Comparison of ENCODE assay signal across 8 mouse cellular contexts in the genomic region with DNA sequence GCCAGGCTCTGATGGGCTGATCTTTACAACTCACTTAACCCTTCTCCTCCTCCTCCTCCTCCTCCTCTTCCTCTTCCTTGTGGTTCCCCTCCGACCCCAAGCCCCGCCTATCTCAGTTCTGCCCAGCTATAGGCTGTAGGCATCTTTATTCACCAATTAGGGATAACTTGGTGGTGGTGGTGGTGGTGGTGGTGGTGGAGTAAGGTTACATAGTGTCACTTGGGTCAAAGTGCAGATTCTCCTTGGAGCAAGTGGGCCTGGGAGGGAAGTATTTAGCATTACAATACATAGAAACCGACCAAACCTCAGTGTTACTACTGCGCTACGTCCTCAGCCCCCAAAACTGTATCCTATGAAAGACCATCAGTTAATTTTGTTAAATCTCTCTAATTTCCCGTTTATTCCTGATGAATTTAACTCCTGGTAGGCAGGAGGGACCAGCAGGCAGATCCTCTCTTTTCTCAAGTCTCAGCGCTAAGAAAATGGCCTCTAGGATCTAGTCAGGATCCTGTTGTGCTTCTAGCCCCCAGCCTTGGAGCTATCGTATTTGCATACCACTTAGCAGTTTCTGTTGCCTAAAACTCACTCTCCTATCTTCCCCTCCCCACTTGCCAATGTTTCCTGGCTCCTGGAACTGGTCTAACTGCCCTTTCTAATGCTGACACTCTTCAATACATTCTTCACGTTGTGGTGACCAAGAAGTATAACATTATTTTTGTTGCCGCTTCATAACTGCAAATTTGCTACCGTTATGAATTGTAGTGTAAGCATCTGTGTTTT. TPM values are rescaled to one million over a fixed set of nuclear protein-coding genes. Genes with fewer than 3 reads are reported as not detected.
DNase-seq lines count a peak whose midpoint lies in the region; ATAC-seq and TF ChIP-seq lines count a peak whose summit lies in the region.

No protein-coding gene starts in this region.

- peak overlapping the region; percentile 52 for H3K4me2 ChIP-seq in forebrain, embryonic 15.5 days (replicated peaks)
- H3K4me2 ChIP-seq in liver, embryonic 14.5 days (ENCODE audit: low read depth), result peak overlapping the region; percentile 73

- no peak overlapping the region for H3K4me3 ChIP-seq in spleen, adult 2 months (ENCODE audit: extremely low read depth, insufficient read depth, insufficient read length)
- H3K4me3 ChIP-seq in forebrain, embryonic 15.5 days, result peak overlapping the region; percentile 40
- H3K4me3 ChIP-seq in liver, embryonic 14.5 days (ENCODE audit: insufficient read depth in 1 of 2, low read depth in 2 of 2, low read length in 2 of 2), result peak overlapping the region in 1 of 2 experiments; percentile 61; a peak in 1 of 4 replicates

- DNase-seq in spleen, adult 2 months (ENCODE audit: low read depth in 1 of 2, low spot score in 2 of 2), result no peak
- no peak for DNase-seq in spleen, postnatal 14 days (ENCODE audit: low spot score in 2 of 2)
- no peak for DNase-seq in liver, embryonic 14.5 days (ENCODE audit: low read depth in 3 of 3, low spot score in 3 of 3)
- peak; percentile 18 to 36 for DNase-seq in thymus, postnatal 10 days (ENCODE audit: low spot score in 2 of 2)
- DNase-seq in adrenal gland, postnatal 10 days, result no peak
- DNase-seq in adrenal gland, adult 18-20 months (ENCODE audit: low spot score in 2 of 2), result no peak
- DNase-seq in layer of hippocampus, adult 18-20 months (ENCODE audit: low spot score in 2 of 2), result no peak

- peaks cover 4% of the 10 kb centered on the region; the same call in 1 of the 2 replicates for H3K4me1 ChIP-seq in spleen, adult 2 months (ENCODE audit: control insufficient read depth, insufficient read depth, insufficient read length)
- H3K4me1 ChIP-seq in forebrain, embryonic 15.5 days, result peaks cover 13% of the 10 kb centered on the region
- H3K4me1 ChIP-seq in liver, embryonic 14.5 days (replicated peaks; ENCODE audit: control insufficient read depth in 2 of 2, insufficient read depth in 2 of 2, low read length in 1 of 2), result peaks cover 2 to 21% of the 10 kb centered on the region in 2 experiments; a peak in 3 of 4 replicates

- H3K36me3 ChIP-seq in spleen, adult 2 months (ENCODE audit: control insufficient read depth, insufficient read depth, low read length), result no peaks in the 10 kb centered on the region
- no peaks in the 10 kb centered on the region for H3K36me3 ChIP-seq in forebrain, embryonic 15.5 days
- no peaks in the 10 kb centered on the region for H3K36me3 ChIP-seq in liver, embryonic 14.5 days (replicated peaks; ENCODE audit: control insufficient read depth, insufficient read depth, low read depth)

- no peak for TF ChIP-seq EP300 in liver, embryonic 14.5 days (IDR thresholded peaks at IDR 0.05; ENCODE audit: low read depth)

- no peaks in the 10 kb centered on the region for H3K27me3 ChIP-seq in spleen, adult 2 months (ENCODE audit: control insufficient read depth, insufficient read depth, low read length)
- no peaks in the 10 kb centered on the region for H3K27me3 ChIP-seq in forebrain, embryonic 15.5 days
- no peaks in the 10 kb centered on the region for H3K27me3 ChIP-seq in liver, embryonic 14.5 days (ENCODE audit: control insufficient read depth, insufficient read depth, low read length)

- H3K9ac ChIP-seq in forebrain, embryonic 15.5 days (replicated peaks), result peak overlapping the region; percentile 63; the same call in 1 of the 2 replicates
- H3K9ac ChIP-seq in liver, embryonic 14.5 days (replicated peaks), result no peak overlapping the region

- no peak for ATAC-seq in forebrain, embryonic 15.5 days (replicated peaks)
- peak; percentile 32; the same call in 1 of the 2 replicates for ATAC-seq in liver, embryonic 14.5 days (ENCODE audit: insufficient read depth)

- 38% methylated on average over 11 of the region's 11 CpGs for WGBS in spleen, adult 2 months
- 19% methylated on average over 11 of the region's 11 CpGs for WGBS in forebrain, embryonic 15.5 days
- WGBS in liver, embryonic 14.5 days (ENCODE audit: insufficient replicate concordance), result 21% methylated on average over 11 of the region's 11 CpGs

- no peak for TF ChIP-seq CTCF in spleen, adult 2 months (IDR thresholded peaks at IDR 0.05; ENCODE audit: extremely low read depth, insufficient read depth, insufficient read length, insufficient replicate concordance)
- TF ChIP-seq CTCF in liver, embryonic 14.5 days (IDR thresholded peaks at IDR 0.05; ENCODE audit: low read depth), result no peak

- no peak for TF ChIP-seq POLR2A in spleen, adult 2 months (IDR thresholded peaks at IDR 0.05; ENCODE audit: low read depth, low read length)

- H3K9me3 ChIP-seq in forebrain, embryonic 15.5 days, result no peaks in the 10 kb centered on the region
- no peaks in the 10 kb centered on the region for H3K9me3 ChIP-seq in liver, embryonic 14.5 days (ENCODE audit: control insufficient read depth, low read length)

- peak overlapping the region; percentile 95; the same call in 1 of the 2 replicates for H3K27ac ChIP-seq in spleen, adult 2 months (ENCODE audit: insufficient read depth, low read length)
- H3K27ac ChIP-seq in forebrain, embryonic 15.5 days (replicated peaks), result peak overlapping the region; percentile 98
- H3K27ac ChIP-seq in liver, embryonic 14.5 days, result no peak overlapping the region; the same call in 1 of the 2 replicates

RNA-seq across cellular contexts. Expression of a gene that starts 39.9 kb away (rescaled TPM):
- polyA plus RNA-seq in spleen, adult 2 months (2012; rRNA removed), result 9.3 and 12.1 TPM in 2 replicates
- 124 and 127 TPM in 2 replicates for polyA plus RNA-seq in forebrain, embryonic 15.5 days (2015; fragmentation: Nextera tagmentation; extraction: Ambion mirVana)
- polyA plus RNA-seq in liver, embryonic 14.5 days (2012; rRNA removed), result 24.3 and 34.5 TPM in 2 replicates
- 54.5 and 71.8 TPM in 2 replicates for polyA plus RNA-seq in liver, embryonic 14.5 days (2014; fragmentation: Nextera tagmentation; extraction: Ambion mirVana)
- total RNA-seq in adrenal gland, postnatal 10 days (2021), result 100 to 1,000 TPM; 267 to 278 TPM
- total RNA-seq in adrenal gland, adult 18-20 months (2021), result 100 to 1,000 TPM; 276 to 511 TPM
- 100 to 1,000 TPM; 144 to 220 TPM for total RNA-seq in layer of hippocampus, adult 18-20 months (2021)

Comparison
In these comparisons a context has a peak if more than half of its experiments do, and no peak if none do; other contexts are left out.
1. DNase-seq: peak in thymus, postnatal 10 days (2 of 2); none in spleen, adult 2 months (0 of 2), spleen, postnatal 14 days (0 of 2), liver, embryonic 14.5 days (0 of 3), adrenal gland, postnatal 10 days (single experiment), adrenal gland, adult 18-20 months (0 of 2) and layer of hippocampus, adult 18-20 months (0 of 2).